Mouse (Mus musculus) neural tube, embryonic 13.5 days (tissue): ENCODE measurements around the gene Pigk. TPM values are rescaled to one million over a fixed set of nuclear protein-coding genes. Genes with fewer than 3 reads are reported as not detected.
"Not testable (repeated sequence)": the region's sequence is repeated elsewhere in the genome, so short reads cannot be mapped to it uniquely, and the experiment has no call there.

Experiments
- ATAC-seq: fragments of 200-750 bp; cut with Nextera tagmentation; 2 replicates; pipeline ENCODE4 v1.8.0; 2017; ENCODE audit warnings: low read depth, mild to moderate bottlenecking, moderate TSS enrichment, moderate library complexity
- H3K27ac ChIP-seq: fragments of 300-500 bp; sonication (generic); replicated peaks from 2 replicates; pipeline ENCODE4 v1.5.1; 2015; ENCODE audit warnings: moderate library complexity, mild to moderate bottlenecking, inconsistent platforms
- H3K27me3 ChIP-seq: fragments of 300-500 bp; sonication (generic); 2 replicates; pipeline ENCODE4 v1.6.1; 2015; ENCODE audit warnings: mild to moderate bottlenecking, inconsistent platforms
- H3K36me3 ChIP-seq: fragments of 300-500 bp; sonication (generic); 2 replicates; pipeline ENCODE4 v1.6.1; 2015; ENCODE audit warnings: mild to moderate bottlenecking, inconsistent platforms
- H3K4me1 ChIP-seq: fragments of 300-500 bp; sonication (generic); replicated peaks from 2 replicates; pipeline ENCODE4 v1.6.1; 2015; ENCODE audit warnings: inconsistent platforms
- H3K4me2 ChIP-seq: fragments of 300-500 bp; sonication (generic); 2 replicates; pipeline ENCODE4 v1.6.1; 2015; ENCODE audit warnings: inconsistent platforms, mild to moderate bottlenecking, moderate library complexity
- H3K4me3 ChIP-seq: fragments of 300-500 bp; sonication (generic); 2 replicates; pipeline ENCODE4 v1.5.1; 2015; ENCODE audit warnings: mild to moderate bottlenecking, inconsistent platforms
- H3K9ac ChIP-seq: fragments of 300-500 bp; sonication (generic); 2 replicates; pipeline ENCODE4 v1.6.1; 2015; ENCODE audit warnings: moderate library complexity, mild to moderate bottlenecking, inconsistent platforms
- H3K9me3 ChIP-seq: fragments of 300-500 bp; sonication (generic); 2 replicates; pipeline ENCODE4 v1.6.1; 2016; ENCODE audit warnings: inconsistent platforms
- WGBS: fragments of 180-500 bp; shearing (Covaris S2); methylation state at CpG from one replicate; pipeline ENCODE4 v1.1.7; 2015; 5-methylcytosine and 5-hydroxymethylcytosine counted together
- polyA plus RNA-seq: library from polyadenylated mRNA; unstranded; fragments of >200 nt; fragmentation: Nextera tagmentation; extraction: Ambion mirVana; gene quantifications from 2 replicates; pipeline ENCODE4 v1.2.1, GENCODE M21; 2015

Pigk gene
- polyA plus RNA-seq, 1 experiment from 2014 or later, result 52.4 TPM

- ATAC-seq, result no peak
- no peak overlapping the region for H3K27ac ChIP-seq
- H3K4me2 ChIP-seq, result no peak overlapping the region
- H3K4me1 ChIP-seq, result peaks cover 3% of the 10 kb centered on the region; the same call in 1 of the 2 replicates
- H3K36me3 ChIP-seq, result no peaks in the 10 kb centered on the region
- no peak overlapping the region for H3K9ac ChIP-seq
- no peaks in the 10 kb centered on the region for H3K9me3 ChIP-seq
- WGBS, result 70% methylated on average over 4 of the region's 4 CpGs
- no peaks in the 10 kb centered on the region for H3K27me3 ChIP-seq
- no peak overlapping the region for H3K4me3 ChIP-seq
Observed at GRCm38 (mm10) chr3:152779819-152780218, 65.9 kb downstream of the Pigk start.

GRCm38 (mm10) chr3:152783792-152784191, 69.9 kb downstream of the Pigk start:
- Histone ChIP-seq H3K27me3 (no peaks in the 10 kb centered on the region), H3K4me3 (no peak overlapping the region), H3K9ac (no peak overlapping the region), H3K4me2 (no peak overlapping the region), H3K9me3 (no peaks in the 10 kb centered on the region), H3K27ac (no peak overlapping the region), H3K36me3 (peaks cover 11% of the 10 kb centered on the region; the same call in 1 of the 2 replicates), H3K4me1 (peaks cover 3% of the 10 kb centered on the region; the same call in 1 of the 2 replicates)
- peak; percentile 86 for ATAC-seq
- 14% methylated on average over 7 of the region's 7 CpGs for WGBS

- not testable (repeated sequence) for H3K4me3 ChIP-seq, H3K27ac ChIP-seq, H3K9me3 ChIP-seq, H3K27me3 ChIP-seq, H3K4me2 ChIP-seq, H3K9ac ChIP-seq, H3K4me1 ChIP-seq
- peaks cover 11% of the 10 kb centered on the region; the same call in 1 of the 2 replicates for H3K36me3 ChIP-seq
- WGBS, result 88% methylated on average over 8 of the region's 13 CpGs
- 0 out of 2 replicates have a peak, but pooled peaks have one; percentile 20 for ATAC-seq
Observed at GRCm38 (mm10) chr3:152784353-152784752, 70.5 kb downstream of the Pigk start.

GRCm38 (mm10) chr3:152788301-152788953, 74.5 kb downstream of the Pigk start:
- H3K4me1 ChIP-seq, H3K9ac ChIP-seq, H3K4me3 ChIP-seq, H3K9me3 ChIP-seq, H3K4me2 ChIP-seq, H3K27ac ChIP-seq, ATAC-seq, H3K27me3 ChIP-seq: not testable (repeated sequence)
- 90% methylated on average over 5 of the region's 5 CpGs for WGBS
- peaks cover 19% of the 10 kb centered on the region; the same call in 1 of the 2 replicates for H3K36me3 ChIP-seq

- Histone ChIP-seq H3K4me3 (no peak overlapping the region), H3K4me2 (no peak overlapping the region), H3K9me3 (no peaks in the 10 kb centered on the region), H3K36me3 (peaks cover 14% of the 10 kb centered on the region), H3K27me3 (no peaks in the 10 kb centered on the region), H3K9ac (no peak overlapping the region), H3K4me1 (0 out of 2 replicates have a peak, but pooled peaks cover 4% of the 10 kb centered on the region), H3K27ac (no peak overlapping the region)
- no peak for ATAC-seq
- 92% methylated on average over 5 of the region's 5 CpGs for WGBS
Observed at GRCm38 (mm10) chr3:152792601-152793000, 78.7 kb downstream of the Pigk start.

- H3K9me3 ChIP-seq, result no peaks in the 10 kb centered on the region
- H3K27me3 ChIP-seq, result no peaks in the 10 kb centered on the region
- no peak overlapping the region for H3K4me3 ChIP-seq
- H3K36me3 ChIP-seq, result peaks cover 11% of the 10 kb centered on the region
- H3K9ac ChIP-seq, result no peak overlapping the region
- ATAC-seq, result no peak
- WGBS, result 93% methylated on average over 4 of the region's 4 CpGs
- 0 out of 2 replicates have a peak, but pooled peaks cover 4% of the 10 kb centered on the region for H3K4me1 ChIP-seq
- no peak overlapping the region for H3K4me2 ChIP-seq
- H3K27ac ChIP-seq, result no peak overlapping the region
Observed at GRCm38 (mm10) chr3:152793006-152793405, 79.1 kb downstream of the Pigk start.

GRCm38 (mm10) chr3:152796216-152796615, 82.3 kb downstream of the Pigk start:
- H3K27ac ChIP-seq, result no peak overlapping the region
- H3K9me3 ChIP-seq, result 0 out of 2 replicates have a peak, but pooled peaks cover 5% of the 10 kb centered on the region
- no peaks in the 10 kb centered on the region for H3K27me3 ChIP-seq
- H3K36me3 ChIP-seq, result peaks cover 11% of the 10 kb centered on the region
- H3K9ac ChIP-seq, result no peak overlapping the region
- ATAC-seq, result no peak
- H3K4me3 ChIP-seq, result no peak overlapping the region
- H3K4me1 ChIP-seq, result 0 out of 2 replicates have a peak, but pooled peaks cover 4% of the 10 kb centered on the region
- WGBS, result 82% methylated on average over 4 of the region's 4 CpGs
- H3K4me2 ChIP-seq, result no peak overlapping the region

GRCm38 (mm10) chr3:152797354-152797753, 83.5 kb downstream of the Pigk start:
- H3K9ac ChIP-seq, result no peak overlapping the region
- no peak for ATAC-seq
- no peak overlapping the region for H3K4me3 ChIP-seq
- 0 out of 2 replicates have a peak, but pooled peaks cover 4% of the 10 kb centered on the region for H3K4me1 ChIP-seq
- H3K36me3 ChIP-seq, result peaks cover 4% of the 10 kb centered on the region; the same call in 1 of the 2 replicates
- H3K27me3 ChIP-seq, result no peaks in the 10 kb centered on the region
- WGBS, result 10% methylated on average over 2 of the region's 2 CpGs
- no peak overlapping the region for H3K4me2 ChIP-seq
- no peak overlapping the region for H3K27ac ChIP-seq
- H3K9me3 ChIP-seq, result 0 out of 2 replicates have a peak, but pooled peaks cover 5% of the 10 kb centered on the region

GRCm38 (mm10) chr3:152799738-152800431, 86.0 kb downstream of the Pigk start:
- ATAC-seq, result no peak
- Histone ChIP-seq H3K4me1 (0 out of 2 replicates have a peak, but pooled peaks cover 4% of the 10 kb centered on the region), H3K9me3 (0 out of 2 replicates have a peak, but pooled peaks cover 5% of the 10 kb centered on the region), H3K27me3 (no peaks in the 10 kb centered on the region), H3K4me3 (no peak overlapping the region), H3K9ac (no peak overlapping the region), H3K4me2 (no peak overlapping the region), H3K36me3 (no peaks in the 10 kb centered on the region; the same call in 1 of the 2 replicates), H3K27ac (no peak overlapping the region)
- 83% methylated on average over 9 of the region's 9 CpGs for WGBS

GRCm38 (mm10) chr3:152813905-152814304, 100.0 kb downstream of the Pigk start:
- WGBS, result 78% methylated on average over 4 of the region's 4 CpGs
- Histone ChIP-seq H3K9me3 (no peaks in the 10 kb centered on the region), H3K27ac (no peak overlapping the region), H3K4me3 (no peak overlapping the region), H3K4me2 (no peak overlapping the region), H3K4me1 (no peaks in the 10 kb centered on the region), H3K36me3 (no peaks in the 10 kb centered on the region), H3K27me3 (no peaks in the 10 kb centered on the region), H3K9ac (no peak overlapping the region)
- ATAC-seq, result no peak

- H3K4me1 ChIP-seq, result no peaks in the 10 kb centered on the region
- ATAC-seq, result no peak
- H3K9ac ChIP-seq, result no peak overlapping the region
Observed at GRCm38 (mm10) chr3:152815110-152815509, 101.2 kb downstream of the Pigk start.

GRCm38 (mm10) chr3:152820406-152820805, 106.5 kb downstream of the Pigk start:
- Histone ChIP-seq H3K4me3 (no peak overlapping the region), H3K27me3 (no peaks in the 10 kb centered on the region), H3K36me3 (no peaks in the 10 kb centered on the region), H3K27ac (no peak overlapping the region), H3K4me1 (no peaks in the 10 kb centered on the region), H3K9ac (no peak overlapping the region), H3K9me3 (no peaks in the 10 kb centered on the region), H3K4me2 (no peak overlapping the region)
- WGBS, result 86% methylated on average over 3 of the region's 3 CpGs
- no peak for ATAC-seq

More at GRCm38 (mm10) chr3:152815110-152815509, 101.2 kb downstream of the Pigk start:
- Histone ChIP-seq H3K4me3 (no peak overlapping the region), H3K27ac (no peak overlapping the region), H3K36me3 (no peaks in the 10 kb centered on the region), H3K9me3 (no peaks in the 10 kb centered on the region), H3K4me2 (no peak overlapping the region), H3K27me3 (no peaks in the 10 kb centered on the region)
- 90% methylated on average over 5 of the region's 5 CpGs for WGBS
